Mouse (Mus musculus) G1E (cell line): ENCODE results near the gene Polr2c.

Source experiments
- CTCF ChIP-seq: IDR thresholded peaks from 2 replicates; pipeline ENCODE4 v1.5.1; 2012; ENCODE audit warnings: low read depth, low read length, inconsistent platforms, mixed read lengths
- GATA1 ChIP-seq: IDR thresholded peaks from 2 replicates; pipeline ENCODE4 v1.6.1; 2012; ENCODE audit warnings: borderline replicate concordance, low read length, inconsistent platforms, mixed read lengths
- TAL1 ChIP-seq: conservative IDR thresholded peaks from 2 replicates; pipeline ENCODE4 v1.6.1; 2012; ENCODE audit warnings: low read depth, low read length, inconsistent platforms, mixed read lengths

DNA sequence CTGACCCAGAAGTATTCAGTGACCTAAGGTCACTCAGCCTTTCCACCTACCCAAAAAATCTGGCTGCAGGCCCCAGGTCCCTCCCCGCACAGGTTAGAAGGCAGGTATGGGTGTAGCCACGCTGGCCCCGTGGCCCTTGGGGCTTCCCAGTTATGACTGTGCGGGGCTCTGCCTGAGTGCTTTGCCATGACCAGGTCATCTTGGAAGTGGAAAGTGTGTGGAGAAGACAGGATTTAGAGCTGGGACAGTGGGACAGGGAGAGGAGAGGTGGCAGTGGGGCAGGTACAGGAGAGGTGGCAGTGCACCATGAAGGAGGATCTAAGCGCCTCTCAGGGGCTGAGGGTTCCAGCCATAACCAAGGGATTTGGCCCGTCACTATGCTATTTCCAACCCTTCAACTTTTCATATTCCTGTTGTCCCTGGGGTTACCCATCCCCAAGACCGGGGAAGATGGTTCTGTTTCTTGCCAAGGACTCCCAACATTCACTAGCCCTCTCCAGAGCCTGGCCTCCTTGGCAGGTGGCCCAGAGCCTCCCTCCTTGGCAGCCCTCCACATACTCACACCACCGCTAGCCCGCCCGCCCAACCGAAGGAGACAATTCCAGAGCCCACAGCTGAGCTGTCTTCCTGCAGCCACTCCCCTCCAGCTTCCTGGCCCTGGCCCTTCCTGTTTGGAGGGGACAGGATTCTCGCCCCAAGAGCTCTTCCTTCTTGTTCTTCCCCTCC is 47.4 kb downstream of the Polr2c start:
- TF ChIP-seq TAL1 (no peak), CTCF (no peak), GATA1 (no peak)
